Mouse (Mus musculus): ENCODE data around the gene Mcm3. TPM values are rescaled to one million over a fixed set of nuclear protein-coding genes. Genes with fewer than 3 reads are reported as not detected.

Mcm3 gene
- total RNA-seq (2022): 1 to 10 TPM; 3.6 to 7.3 (median 4.9) TPM

DNA sequence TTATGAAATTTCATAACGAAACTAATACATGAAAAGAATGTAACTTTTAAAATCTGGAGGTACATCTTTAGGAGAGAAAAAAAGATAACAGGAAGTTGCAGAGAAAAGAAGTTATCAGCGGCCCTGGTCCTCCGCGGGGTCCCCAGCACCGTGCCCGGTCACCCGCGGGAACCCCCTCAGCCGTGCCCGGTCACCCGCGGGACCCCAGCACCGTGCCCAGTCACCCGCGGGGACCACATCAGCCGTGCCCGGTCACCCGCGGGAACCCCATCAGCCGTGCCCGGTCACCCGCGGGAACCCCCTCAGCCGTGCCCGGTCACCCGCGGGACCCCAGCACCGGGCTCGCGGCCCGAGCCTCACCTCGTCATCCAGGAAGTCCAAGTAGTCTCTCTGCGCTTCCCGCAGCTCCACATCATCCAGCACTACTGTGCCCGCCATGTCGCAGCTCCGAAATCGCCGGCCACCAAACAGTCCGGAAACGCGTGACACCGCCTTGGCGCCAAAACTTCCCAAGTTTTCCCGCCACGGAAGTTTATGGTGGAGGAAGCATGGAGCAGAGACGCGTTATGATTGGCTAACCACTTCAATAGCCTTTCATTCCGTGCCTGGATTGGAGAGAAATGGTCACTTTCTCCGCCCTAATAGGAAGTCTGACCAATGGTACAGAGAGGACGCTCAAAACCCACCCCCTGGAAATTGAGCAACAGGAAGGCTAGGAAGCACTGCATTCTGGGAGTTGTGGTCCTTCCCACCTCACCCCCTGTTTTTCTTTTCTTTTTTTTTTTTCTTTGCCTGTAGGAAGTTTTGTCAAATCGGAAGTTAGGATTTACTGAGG is at the start of gene Mcm3:
Gene Mcm3, minus strand, starts transcription at position 542 of the 835 bp plus-strand sequence.
- DNase-seq (ENCODE audit: low spot score in 2 of 2): peak; percentile 91 to 95

DNA sequence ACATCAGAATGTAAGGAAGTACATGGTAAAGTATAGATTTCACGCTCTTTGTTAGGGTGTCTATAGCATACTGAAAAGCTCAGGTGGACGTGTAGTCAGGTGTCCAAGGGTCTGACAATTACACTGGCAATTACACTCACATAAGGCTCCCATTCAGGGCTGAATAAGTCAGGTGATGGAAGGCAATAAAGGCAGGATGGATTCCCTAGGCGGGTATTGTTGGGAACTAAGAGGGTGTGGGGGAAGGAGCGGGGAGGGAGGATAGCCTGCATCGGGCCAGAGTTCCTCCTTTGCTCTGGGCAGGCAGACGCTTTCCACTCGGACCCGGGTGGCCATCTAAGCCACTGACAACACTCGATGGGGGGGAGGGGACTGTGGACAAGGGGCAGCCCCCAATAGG is 47.9 kb upstream of the Mcm3 start:
- no peak for DNase-seq (ENCODE audit: low spot score in 2 of 2)

GRCm38 (mm10) chr1:20867241-20867902 is 47.3 kb upstream of the Mcm3 start:
- DNase-seq (ENCODE audit: low spot score in 2 of 2): no peak

GRCm38 (mm10) chr1:20863452-20864172 is 43.5 kb upstream of the Mcm3 start:
- no peak for DNase-seq (ENCODE audit: low spot score in 2 of 2)

- no peak for DNase-seq (ENCODE audit: low spot score in 2 of 2)
Measured at GRCm38 (mm10) chr1:20861865-20862264, 41.8 kb upstream of the Mcm3 start.

DNA sequence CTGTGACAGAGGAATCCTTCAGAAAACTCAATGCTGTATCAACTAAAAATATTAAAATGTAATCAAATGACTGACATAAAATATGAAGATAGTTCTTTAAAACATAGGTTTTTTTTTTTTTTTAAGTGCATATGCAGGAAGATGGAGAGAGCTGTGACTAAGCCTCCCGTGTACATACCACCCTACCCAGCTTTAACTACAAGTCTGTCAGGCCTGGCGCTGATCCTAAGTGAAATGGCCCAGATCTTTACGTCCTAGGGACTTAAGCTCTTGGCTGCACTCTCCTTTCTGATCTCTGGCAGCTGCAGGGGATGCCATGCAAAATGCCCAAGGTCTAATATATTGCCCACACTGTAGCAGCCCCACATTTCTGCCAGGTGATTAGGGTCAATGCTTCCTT is 40.7 kb upstream of the Mcm3 start:
- DNase-seq (ENCODE audit: low spot score in 2 of 2): no peak

DNA sequence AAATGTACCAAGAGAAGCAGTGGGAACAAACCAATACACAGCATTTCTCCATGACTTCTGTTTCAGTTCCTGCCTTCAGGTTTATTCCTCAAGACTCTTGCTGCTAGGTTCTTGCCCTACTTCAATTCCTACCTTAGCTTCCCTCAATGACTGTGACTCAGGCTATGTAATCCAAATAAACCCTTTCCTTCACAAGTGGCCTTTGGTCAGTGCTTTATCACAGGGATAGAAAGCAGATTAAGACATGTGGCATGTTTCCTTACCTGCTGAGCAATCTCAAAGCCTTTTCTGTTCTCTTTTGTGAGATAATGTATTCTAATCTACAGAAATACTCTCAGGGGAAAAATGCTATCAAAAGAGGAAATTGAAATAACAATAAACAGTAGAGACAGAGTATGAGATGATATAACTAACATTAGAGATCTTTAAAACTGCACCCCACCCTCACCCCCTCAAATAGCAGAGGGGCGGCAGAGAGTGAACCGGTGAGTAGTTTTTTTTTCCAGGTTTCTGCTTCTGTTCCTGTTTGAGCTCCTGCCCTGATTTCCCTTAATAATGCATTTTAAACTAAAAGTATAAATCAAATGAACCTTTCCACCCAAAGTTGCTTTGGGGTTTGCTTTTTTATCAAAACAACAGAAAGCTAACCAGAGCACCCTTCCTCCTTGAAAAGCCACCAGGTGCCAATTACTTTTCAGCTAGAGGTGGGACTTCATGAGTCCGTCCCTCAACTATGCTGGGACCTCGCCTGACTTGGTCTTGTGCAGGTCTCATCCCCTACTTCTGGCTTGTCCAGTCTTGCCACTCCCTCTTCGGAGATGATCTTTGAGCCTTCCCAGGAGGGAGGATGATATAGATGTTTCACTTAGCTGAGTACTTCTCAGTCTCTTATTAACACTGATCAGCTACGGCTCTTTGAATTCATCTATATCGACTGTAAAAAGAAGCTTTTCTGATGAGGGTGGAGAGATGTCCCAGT is 37.1 kb upstream of the Mcm3 start:
- DNase-seq (ENCODE audit: low spot score in 2 of 2): no peak

GRCm38 (mm10) chr1:20839911-20840310 is 19.8 kb upstream of the Mcm3 start:
- peak; percentile 13 to 46 for DNase-seq (ENCODE audit: low spot score in 2 of 2)

- no peak for DNase-seq (ENCODE audit: low spot score in 2 of 2)
Measured at GRCm38 (mm10) chr1:20836551-20837125, 16.5 kb upstream of the Mcm3 start.

DNA sequence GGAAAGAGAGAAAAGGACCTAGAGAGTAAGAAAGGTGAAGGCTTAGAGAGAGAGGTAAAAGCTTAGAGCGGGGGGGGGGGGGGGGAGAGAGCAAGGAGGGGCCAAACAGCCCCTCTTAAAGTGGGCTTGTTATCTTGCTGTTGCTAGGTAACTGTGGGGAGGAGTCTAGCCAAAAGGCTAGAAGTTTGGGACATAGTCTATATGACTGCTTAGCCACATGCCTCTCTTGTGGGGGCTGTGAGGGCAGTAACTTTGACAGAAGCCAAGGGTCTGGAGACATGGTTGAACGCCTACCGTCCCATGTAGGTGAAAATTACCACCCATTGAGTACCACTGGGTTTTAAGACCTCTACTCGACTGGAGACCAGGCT is 13.0 kb upstream of the Mcm3 start:
- DNase-seq (ENCODE audit: low spot score in 2 of 2): no peak

DNA sequence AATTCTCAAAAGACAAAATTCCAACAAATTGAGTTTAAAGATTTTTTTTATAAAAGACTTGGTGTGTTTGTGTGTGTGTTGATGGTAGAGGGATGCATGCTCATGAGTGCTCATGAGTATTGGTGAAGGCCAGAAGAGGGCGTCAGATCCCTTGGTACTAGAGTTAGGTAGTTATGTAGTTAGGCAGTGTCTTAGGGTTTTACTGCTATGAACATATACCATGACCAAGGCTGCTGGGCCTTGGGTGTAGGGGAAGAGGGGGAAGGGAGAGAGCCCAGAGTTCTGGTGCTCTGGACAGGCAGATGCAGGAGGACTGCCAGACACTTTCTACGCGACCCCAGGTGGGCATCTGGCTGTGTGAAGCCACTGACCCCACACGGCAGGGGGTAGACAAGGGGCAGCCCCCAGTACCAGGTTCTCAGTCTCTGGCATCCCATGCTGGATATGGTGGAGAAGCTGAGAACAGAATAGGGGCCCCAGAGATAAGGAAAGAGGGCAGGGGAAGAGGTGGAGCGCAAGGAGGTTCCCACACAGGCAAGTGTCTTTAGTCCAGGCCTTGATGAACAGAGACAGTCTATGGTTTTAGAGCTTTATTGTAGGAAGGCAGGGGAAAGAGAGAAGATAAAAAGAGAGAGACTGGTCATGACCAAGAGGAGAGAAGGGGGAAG is 12.5 kb upstream of the Mcm3 start:
- DNase-seq (ENCODE audit: low spot score in 2 of 2): no peak

DNA sequence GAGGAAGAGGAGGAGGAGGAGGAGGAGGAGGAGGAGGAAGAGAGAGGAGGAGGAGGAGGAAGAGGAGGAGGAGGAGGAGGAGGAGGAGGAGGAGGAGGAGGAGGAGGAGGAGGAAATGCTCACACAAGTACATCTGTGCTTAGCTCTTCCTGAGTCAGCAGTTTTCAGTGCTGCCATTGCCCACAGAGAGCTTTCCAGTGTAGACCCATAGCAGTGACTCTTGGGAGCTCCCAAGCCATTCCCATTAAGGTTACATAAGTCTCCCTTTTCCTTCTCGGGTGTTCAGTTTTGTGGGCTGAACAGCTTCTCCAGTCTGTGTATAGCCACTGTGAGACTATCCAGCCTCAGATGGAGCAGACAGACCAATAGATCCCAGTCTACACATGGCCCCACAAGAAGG is 10.4 kb upstream of the Mcm3 start:
- DNase-seq (ENCODE audit: low spot score in 2 of 2): no peak

DNA sequence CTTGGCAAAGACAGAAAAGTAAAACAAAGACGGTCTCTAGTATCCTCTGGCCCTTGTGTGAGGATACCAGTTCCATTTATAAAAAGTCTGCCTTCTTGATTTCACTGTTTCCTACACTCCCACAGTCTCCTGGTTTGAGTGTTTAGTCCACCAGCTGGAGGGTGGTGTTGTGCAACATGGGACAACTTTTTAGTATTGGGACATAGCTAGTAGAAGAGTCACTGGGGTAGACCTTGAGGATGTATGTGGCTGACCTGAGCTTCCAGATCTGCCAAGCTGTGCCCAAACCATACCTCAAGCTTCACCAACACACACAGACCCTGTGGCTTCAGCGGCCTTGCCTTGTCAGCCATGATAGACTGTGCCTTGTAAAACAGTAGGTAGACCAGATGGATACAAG is 7.9 kb upstream of the Mcm3 start:
- no peak for DNase-seq (ENCODE audit: low spot score in 2 of 2)

DNA sequence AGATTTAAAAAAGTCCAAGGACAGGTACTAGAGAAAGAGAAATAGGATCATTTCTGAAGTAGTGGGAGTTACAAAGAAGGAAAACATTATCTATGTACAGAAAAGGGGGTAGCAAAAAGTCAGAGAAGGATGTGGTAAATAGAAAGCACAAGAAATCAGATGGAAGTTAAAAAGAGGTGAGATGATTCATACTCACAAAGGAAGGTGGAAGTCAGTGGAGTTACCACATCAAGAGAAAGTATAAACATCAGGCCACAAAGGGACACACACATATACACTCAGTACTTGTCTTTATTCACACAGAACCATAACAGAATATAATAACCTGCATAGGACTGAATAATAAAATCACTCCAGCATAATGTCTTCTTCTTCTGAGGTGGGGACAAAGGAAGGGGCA is 4.9 kb upstream of the Mcm3 start:
- DNase-seq (ENCODE audit: low spot score in 2 of 2): no peak

GRCm38 (mm10) chr1:20823906-20824305 is 3.8 kb upstream of the Mcm3 start:
- no peak for DNase-seq (ENCODE audit: low spot score in 2 of 2)

DNA sequence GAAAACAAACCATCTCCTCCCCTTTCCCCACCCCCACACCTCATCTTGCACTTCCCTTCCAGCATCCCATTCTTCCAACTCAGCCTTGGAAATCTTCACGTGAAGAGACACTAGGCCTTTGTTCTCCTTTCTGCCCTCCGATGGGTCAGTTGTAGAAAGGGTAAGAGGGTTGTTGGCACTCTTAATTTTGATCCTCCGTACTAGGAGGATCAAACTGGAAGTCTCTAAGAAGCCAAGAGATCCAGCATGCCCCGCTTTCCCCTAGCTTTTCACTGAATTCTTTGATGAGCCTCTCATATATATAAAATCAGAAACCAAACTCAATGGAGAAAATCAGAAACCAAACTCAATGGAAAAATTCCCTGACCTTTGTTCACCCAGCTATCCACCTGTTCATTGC is 3.4 kb upstream of the Mcm3 start:
- DNase-seq (ENCODE audit: low spot score in 2 of 2): no peak

- no peak for DNase-seq (ENCODE audit: low spot score in 2 of 2)
Measured at GRCm38 (mm10) chr1:20820959-20821358, 847 bp upstream of the Mcm3 start.

- no peak for DNase-seq (ENCODE audit: low spot score in 2 of 2)
Measured at GRCm38 (mm10) chr1:20817596-20817995, 2.5 kb downstream of the Mcm3 start.

DNA sequence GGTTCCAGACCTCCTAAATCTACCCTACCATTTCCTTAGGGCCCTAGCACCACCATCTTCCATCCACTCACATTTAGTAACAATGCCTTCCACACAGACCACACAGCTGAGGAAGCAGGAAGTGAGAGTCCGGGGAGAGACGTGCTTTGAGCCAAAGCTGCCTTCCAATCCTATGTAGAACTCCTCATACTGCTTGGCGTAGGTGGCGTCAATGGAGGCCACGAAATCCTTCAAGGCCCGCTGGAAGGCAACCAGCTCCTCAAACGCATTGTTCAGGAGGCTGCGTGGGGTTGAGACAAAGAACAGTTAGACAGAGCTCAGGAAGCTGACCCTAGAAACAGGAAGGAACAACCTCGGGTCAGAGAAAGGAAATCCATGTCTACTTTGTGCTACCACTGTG is 2.9 kb downstream of the Mcm3 start:
- DNase-seq (ENCODE audit: low spot score in 2 of 2): no peak

DNA sequence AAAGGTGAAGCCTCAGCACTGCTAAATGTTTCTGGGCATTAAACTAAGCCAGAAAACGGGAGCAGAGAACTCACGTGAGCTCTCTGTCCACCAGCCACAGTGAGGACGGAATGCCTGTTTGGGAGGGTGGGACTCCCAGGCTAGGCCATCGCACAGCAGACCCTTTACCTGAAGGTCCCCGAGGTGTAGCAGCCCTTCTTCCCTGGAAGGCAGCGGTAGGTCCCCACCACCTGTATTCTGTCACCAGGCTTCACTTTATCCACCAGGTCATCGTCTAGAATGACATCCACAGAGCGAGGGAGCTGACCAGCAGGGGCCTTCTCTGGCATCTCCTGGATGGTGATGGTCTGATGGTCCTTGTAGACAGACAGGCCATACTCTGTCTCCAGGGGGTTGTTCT is 5.6 kb downstream of the Mcm3 start:
- DNase-seq (ENCODE audit: low spot score in 2 of 2): no peak
